Mouse (Mus musculus) heart, embryonic 16.5 days (tissue): ENCODE data around the gene Med29. TPM values are rescaled to one million over a fixed set of nuclear protein-coding genes. Genes with fewer than 3 reads are reported as not detected.

Experiments used
- ATAC-seq: fragments of 200-750 bp; cut with Nextera tagmentation; replicated peaks from 2 replicates; pipeline ENCODE4 v1.8.0; 2017; ENCODE audit warnings: moderate number of reproducible peaks; ENCODE audit not compliant: insufficient read depth, low FRiP score; ENCODE audit errors: extremely low read depth
- H3K27ac ChIP-seq: fragments of 300-500 bp; sonication (generic); 2 replicates; pipeline ENCODE4 v1.5.1; 2014; ENCODE audit warnings: mild to moderate bottlenecking, low read length, control low read depth, moderate library complexity
- H3K27me3 ChIP-seq: fragments of 300-500 bp; sonication (generic); 2 replicates; pipeline ENCODE4 v1.6.1; 2014; ENCODE audit warnings: low read length, mixed read lengths; ENCODE audit not compliant: control insufficient read depth, insufficient read depth
- H3K36me3 ChIP-seq: fragments of 300-500 bp; sonication (generic); 2 replicates; pipeline ENCODE4 v1.6.1; 2014; ENCODE audit not compliant: control insufficient read depth, insufficient read depth
- H3K4me1 ChIP-seq: fragments of 300-500 bp; sonication (generic); 2 replicates; pipeline ENCODE4 v1.6.1; 2014; ENCODE audit warnings: low read length, mixed read lengths; ENCODE audit not compliant: control insufficient read depth, insufficient read depth
- H3K4me2 ChIP-seq: fragments of 300-500 bp; sonication (generic); 2 replicates; pipeline ENCODE4 v1.6.1; 2014; ENCODE audit warnings: low read depth, mild to moderate bottlenecking, control low read depth, low read length
- H3K4me3 ChIP-seq: fragments of 300-500 bp; sonication (generic); 2 replicates; pipeline ENCODE4 v1.5.1; 2014; ENCODE audit warnings: mild to moderate bottlenecking, control low read depth, low read length
- H3K9ac ChIP-seq: fragments of 300-500 bp; sonication (generic); 2 replicates; pipeline ENCODE4 v1.6.1; 2014; ENCODE audit warnings: low read length, control low read depth
- H3K9me3 ChIP-seq: fragments of 300-500 bp; sonication (generic); replicated peaks from 2 replicates; pipeline ENCODE4 v1.6.1; 2016; ENCODE audit warnings: low read length; ENCODE audit not compliant: control insufficient read depth
- WGBS: fragments of 180-500 bp; shearing (Covaris S2); extraction: QIAGEN DNeasy Blood & Tissue Kit; methylation state at CpG from one replicate; pipeline ENCODE4 v1.1.7; 2014; 5-methylcytosine and 5-hydroxymethylcytosine counted together
- polyA plus RNA-seq: library from polyadenylated mRNA; unstranded; fragments of >200 nt; fragmentation: Nextera tagmentation; extraction: Ambion mirVana; gene quantifications from 2 replicates; pipeline ENCODE4 v1.2.1, GENCODE M21; 2015

The Med29 gene
- polyA plus RNA-seq, result 41.3 and 50.1 TPM in 2 replicates

GRCm38 (mm10) chr7:28392429-28393271 is at the start of gene Med29, which contains the start of gene Paf1:
Med29 (minus strand) TSS chr7:28392708.
Paf1 (plus strand) TSS chr7:28392951.
- Histone ChIP-seq H3K4me3 (peak within 1 kb of the TSS; percentile 98), H3K9ac (peak within 1 kb of the TSS; percentile 94), H3K36me3 (peaks cover 45% of the 10 kb centered on the region), H3K9me3 (no peaks in the 10 kb centered on the region), H3K4me1 (peaks cover 15% of the 10 kb centered on the region), H3K27me3 (no peaks in the 10 kb centered on the region), H3K27ac (peak within 1 kb of the TSS; percentile 76), H3K4me2 (peak within 1 kb of the TSS; percentile 95)
- WGBS, result under 1% methylated on average over 58 of the region's 58 CpGs
- ATAC-seq, result peak; percentile 97

GRCm38 (mm10) chr7:28441776-28442485 is 49.4 kb upstream of the Med29 start:
- Histone ChIP-seq H3K4me3 (no peak overlapping the region), H3K27me3 (0 out of 2 replicates have a peak, but pooled peaks cover 3% of the 10 kb centered on the region), H3K9ac (no peak overlapping the region), H3K36me3 (no peaks in the 10 kb centered on the region), H3K9me3 (no peaks in the 10 kb centered on the region), H3K27ac (peak overlapping the region; percentile 26), H3K4me1 (no peaks in the 10 kb centered on the region), H3K4me2 (peak overlapping the region; percentile 15; the same call in 1 of the 2 replicates)
- no peak for ATAC-seq
- 75% methylated on average over 13 of the region's 14 CpGs for WGBS

DNA sequence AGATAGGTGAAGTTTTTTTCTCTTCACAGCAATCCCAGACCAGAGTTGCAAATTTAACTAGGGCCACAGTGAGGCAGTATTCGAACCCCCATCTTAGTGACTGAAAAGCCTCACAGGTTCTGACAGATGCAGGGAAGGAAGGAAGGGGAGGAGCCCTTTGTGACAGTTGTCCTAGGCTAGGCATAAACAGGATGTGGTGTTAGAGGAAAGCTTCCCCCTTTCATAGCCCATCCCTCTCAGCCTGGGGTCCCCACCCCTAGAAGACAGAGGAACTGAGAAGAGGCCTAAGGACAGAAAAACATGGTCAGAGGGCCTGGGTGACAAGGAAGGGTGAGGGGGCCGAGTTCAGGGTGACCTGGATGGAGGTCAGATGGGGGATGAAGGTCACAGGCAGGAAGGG is 48.2 kb upstream of the Med29 start:
- Histone ChIP-seq H3K27me3 (0 out of 2 replicates have a peak, but pooled peaks cover under 1% of the 10 kb centered on the region), H3K9ac (peak overlapping the region; percentile 26; the same call in 1 of the 2 replicates), H3K4me2 (peak overlapping the region; percentile 2; the same call in 1 of the 2 replicates), H3K9me3 (no peaks in the 10 kb centered on the region), H3K4me1 (no peaks in the 10 kb centered on the region), H3K27ac (peak overlapping the region; percentile 48; the same call in 1 of the 2 replicates), H3K36me3 (no peaks in the 10 kb centered on the region), H3K4me3 (peak overlapping the region; percentile 34)
- ATAC-seq, result no peak
- WGBS, result 48% methylated on average over 2 of the region's 2 CpGs

DNA sequence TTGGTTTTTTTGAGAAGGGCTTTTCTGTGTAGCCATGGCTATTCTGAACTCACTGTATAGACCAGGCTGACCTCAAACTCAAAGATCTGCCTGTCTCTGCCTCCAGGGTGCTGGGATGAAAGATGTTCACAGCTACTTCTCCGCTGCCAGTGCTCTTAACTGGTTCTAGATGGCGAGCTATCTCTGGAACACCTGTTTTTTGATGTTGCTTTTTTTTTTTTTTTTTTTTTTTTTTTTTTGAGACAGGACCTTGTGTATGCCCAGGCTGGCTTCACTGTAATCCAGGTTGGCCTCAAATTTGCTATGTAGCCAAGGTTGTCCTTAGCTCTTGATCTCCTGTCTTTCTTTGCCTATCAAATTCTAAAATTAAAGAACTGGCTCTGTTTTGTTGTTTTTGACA is 46.3 kb upstream of the Med29 start:
- Histone ChIP-seq H3K9ac (no peak overlapping the region), H3K36me3 (no peaks in the 10 kb centered on the region), H3K4me3 (no peak overlapping the region), H3K9me3 (no peaks in the 10 kb centered on the region), H3K27ac (no peak overlapping the region), H3K4me2 (no peak overlapping the region), H3K27me3 (no peaks in the 10 kb centered on the region), H3K4me1 (peaks cover 17% of the 10 kb centered on the region)
- 66% methylated on average over 2 of the region's 2 CpGs for WGBS
- ATAC-seq, result no peak

DNA sequence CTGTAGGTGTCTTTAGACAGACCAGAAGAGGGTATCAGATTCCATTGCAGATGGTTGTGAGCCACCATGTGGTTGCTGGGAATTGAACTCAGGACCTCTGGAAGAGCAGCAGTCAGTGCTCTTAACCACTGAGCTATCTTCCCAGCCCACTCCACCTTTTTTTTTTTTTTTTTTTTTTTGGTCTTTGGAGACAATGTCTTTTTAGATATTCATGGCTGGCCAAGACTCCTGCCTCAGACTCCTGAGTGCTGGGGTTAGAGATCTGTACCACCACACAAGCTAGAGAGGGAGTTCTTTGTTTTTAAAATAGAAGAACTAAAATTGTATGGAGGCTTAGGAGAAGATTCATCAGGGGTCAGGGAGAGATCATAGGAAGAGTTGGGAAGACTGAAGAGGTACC is 45.5 kb upstream of the Med29 start:
- Histone ChIP-seq H3K9ac (no peak overlapping the region), H3K4me2 (no peak overlapping the region)
- no peak for ATAC-seq

DNA sequence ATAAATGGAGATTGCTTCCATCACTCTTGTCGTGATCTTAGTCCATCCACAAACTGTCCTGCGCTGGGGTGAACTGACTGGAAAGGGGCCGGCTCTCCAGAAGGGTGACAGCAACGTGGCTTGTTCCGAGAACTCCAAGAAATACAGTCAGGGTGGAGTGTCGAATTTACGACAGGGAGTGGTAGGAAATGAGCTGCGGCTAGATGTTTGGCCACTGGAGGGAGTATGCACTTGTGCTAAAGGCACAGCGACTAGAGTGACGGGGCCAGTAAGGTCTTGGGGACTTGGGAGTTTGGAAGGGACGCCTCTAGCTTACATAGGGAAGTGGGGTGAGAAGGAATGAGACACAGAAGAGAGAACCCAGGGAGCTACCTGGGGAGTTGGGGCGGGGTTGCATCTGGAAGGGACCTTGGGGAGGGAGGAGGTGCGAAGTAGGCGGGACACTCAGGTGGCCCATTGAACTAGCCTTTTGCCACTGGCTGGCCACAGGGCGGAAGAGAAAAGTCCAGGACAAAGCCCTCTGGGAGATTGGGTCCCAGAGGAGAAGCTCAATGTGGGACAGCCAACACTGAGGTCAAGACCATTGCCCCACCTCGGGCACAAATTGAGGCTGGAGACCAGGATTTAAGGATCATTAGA is 44.5 kb upstream of the Med29 start, which contains the start of gene Gmfg:
Gmfg (plus strand) TSS at position 516 of the 639 bp plus-strand sequence.
- Histone ChIP-seq H3K27me3 (no peaks in the 10 kb centered on the region), H3K4me2 (peak within 1 kb of the TSS; percentile 89), H3K9me3 (no peaks in the 10 kb centered on the region), H3K27ac (peak within 1 kb of the TSS; percentile 80), H3K4me1 (peaks cover 33% of the 10 kb centered on the region), H3K9ac (peak within 1 kb of the TSS; percentile 80), H3K4me3 (peak within 1 kb of the TSS; percentile 92), H3K36me3 (no peaks in the 10 kb centered on the region)
- 2% methylated on average over 16 of the region's 16 CpGs for WGBS
- peak; percentile 14 for ATAC-seq

More for the DNA sequence above, 45.5 kb upstream of the Med29 start:
- Histone ChIP-seq H3K4me1 (peaks cover 24% of the 10 kb centered on the region), H3K9me3 (no peaks in the 10 kb centered on the region), H3K27me3 (no peaks in the 10 kb centered on the region), H3K4me3 (no peak overlapping the region), H3K27ac (no peak overlapping the region), H3K36me3 (no peaks in the 10 kb centered on the region)

- Histone ChIP-seq H3K27me3 (no peaks in the 10 kb centered on the region), H3K9ac (peak overlapping the region; percentile 98), H3K4me1 (peaks cover 36% of the 10 kb centered on the region), H3K9me3 (no peaks in the 10 kb centered on the region), H3K4me3 (peak overlapping the region; percentile 92), H3K4me2 (peak overlapping the region; percentile 89), H3K36me3 (no peaks in the 10 kb centered on the region), H3K27ac (peak overlapping the region; percentile 80)
- under 1% methylated on average over 59 of the region's 64 CpGs for WGBS
- ATAC-seq, result peak; percentile 98
These were observed 43.9 kb upstream of the Med29 start for GRCm38 (mm10) chr7:28436271-28436904.

- Histone ChIP-seq H3K9ac (peak overlapping the region; percentile 98), H3K9me3 (no peaks in the 10 kb centered on the region), H3K27ac (peak overlapping the region; percentile 50), H3K4me1 (peaks cover 42% of the 10 kb centered on the region), H3K4me2 (peak overlapping the region; percentile 89), H3K36me3 (no peaks in the 10 kb centered on the region), H3K27me3 (no peaks in the 10 kb centered on the region), H3K4me3 (peak overlapping the region; percentile 92)
- ATAC-seq, result peak; percentile 5; the same call in 1 of the 2 replicates
- 0% methylated on average over 16 of the region's 70 CpGs for WGBS
These were observed 43.3 kb upstream of the Med29 start for GRCm38 (mm10) chr7:28435660-28436259.
